Mouse (Mus musculus) forebrain, postnatal 0 days (tissue): ENCODE measurements at regions not wholly inside any gene's neighbourhood (a gene's known extent, or its start where the extent isn't known, plus 50 kb on each side); places are given as distances from the start of the nearest gene placed in this dataset.

ENCODE experiments used
- ATAC-seq: fragments of 200-750 bp; cut with Nextera tagmentation; 2 replicates; pipeline ENCODE4 v1.8.0; 2017; ENCODE audit warnings: mild to moderate bottlenecking, moderate library complexity
- DNase-seq: peaks from one replicate; pipeline ENCODE4 v3.0.0-alpha.2; 2015
- H3K27ac ChIP-seq: fragments of 300-500 bp; sonication (generic); 2 replicates; pipeline ENCODE4 v1.5.1; 2014; ENCODE audit warnings: low read depth, mild to moderate bottlenecking, antibody characterized with exemption, low read length, moderate library complexity, mixed read lengths
- H3K27me3 ChIP-seq: fragments of 300-500 bp; sonication (generic); 2 replicates; pipeline ENCODE4 v1.6.1; 2014; ENCODE audit warnings: mild to moderate bottlenecking, low read length, mixed read lengths; ENCODE audit not compliant: insufficient read depth
- H3K36me3 ChIP-seq: fragments of 300-500 bp; sonication (generic); 2 replicates; pipeline ENCODE4 v1.6.1; 2014; ENCODE audit warnings: mild to moderate bottlenecking, moderate library complexity; ENCODE audit not compliant: insufficient read depth
- H3K4me1 ChIP-seq: fragments of 300-500 bp; sonication (generic); 2 replicates; pipeline ENCODE4 v1.6.1; 2014; ENCODE audit warnings: antibody characterized with exemption; ENCODE audit not compliant: insufficient read depth
- H3K4me2 ChIP-seq: fragments of 300-500 bp; sonication (generic); 2 replicates; pipeline ENCODE4 v1.6.1; 2014; ENCODE audit warnings: low read depth, mild to moderate bottlenecking, moderate library complexity
- H3K4me3 ChIP-seq: fragments of 300-500 bp; sonication (generic); 2 replicates; pipeline ENCODE4 v1.5.1; 2014; ENCODE audit warnings: low read depth, low read length, mixed read lengths
- H3K9ac ChIP-seq: fragments of 300-500 bp; sonication (generic); 2 replicates; pipeline ENCODE4 v1.6.1; 2014; ENCODE audit warnings: mild to moderate bottlenecking
- H3K9me3 ChIP-seq: fragments of 300-500 bp; sonication (generic); 2 replicates; pipeline ENCODE4 v1.6.1; 2016; ENCODE audit warnings: low read length
- CTCF ChIP-seq: sonication (generic); IDR thresholded peaks from 2 replicates; pipeline ENCODE4 v1.5.1; 2016; ENCODE audit warnings: antibody characterized with exemption, control low read depth, low read depth
- WGBS: fragments of 180-500 bp; shearing (Covaris S2); extraction: QIAGEN DNeasy Blood & Tissue Kit; methylation state at CpG from one replicate; pipeline ENCODE4 v1.1.7; 2014; 5-methylcytosine and 5-hydroxymethylcytosine counted together

DNA sequence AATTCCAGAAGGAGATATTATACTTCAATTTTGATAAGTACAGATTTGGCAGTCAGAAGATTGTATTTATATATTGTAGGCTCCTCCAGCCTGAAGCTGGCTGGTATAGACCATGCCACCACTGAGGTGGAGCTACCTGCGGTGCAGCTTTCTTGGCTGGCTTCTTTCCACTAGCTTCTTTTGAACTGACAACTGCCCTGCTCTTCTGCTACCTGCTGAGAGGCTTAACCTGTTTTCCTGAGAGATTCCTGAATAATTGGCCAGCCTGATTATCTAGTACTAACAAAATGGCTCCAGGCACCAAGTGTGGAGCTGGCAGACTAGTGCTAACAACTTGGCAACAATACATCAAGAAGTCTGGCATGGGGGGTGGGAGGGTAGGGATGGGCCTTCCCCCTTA lies 132.0 kb downstream of the 4933402N22Rik start:
- ATAC-seq (no peak), DNase-seq (no peak)
- 55% methylated on average over 1 of the region's 1 CpGs for WGBS

DNA sequence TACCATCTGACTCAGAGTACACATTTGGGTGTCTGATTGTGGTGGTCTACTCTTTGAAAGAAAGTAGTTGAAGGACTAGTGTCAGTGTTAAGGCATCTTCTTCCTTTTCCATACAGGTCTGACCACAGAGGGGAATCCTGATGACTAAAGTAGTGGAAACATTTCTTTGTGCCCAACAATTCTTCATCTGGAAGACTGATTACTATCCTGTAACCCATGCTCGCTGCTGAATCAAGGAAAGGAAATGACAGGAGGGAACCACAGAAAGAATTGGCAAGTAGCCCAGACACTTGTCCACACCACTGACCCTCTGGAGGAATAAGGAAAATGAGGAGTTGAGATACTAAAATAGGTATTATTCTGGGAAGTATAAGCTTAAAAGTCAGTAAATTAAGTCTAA lies 162.3 kb downstream of the 4933402N22Rik start:
- H3K4me1 ChIP-seq, result no peaks in the 10 kb centered on the region
- no peak overlapping the region for H3K4me2 ChIP-seq
- H3K27ac ChIP-seq, result no peak overlapping the region
- no peak for TF ChIP-seq CTCF
- H3K9ac ChIP-seq, result no peak overlapping the region
- H3K9me3 ChIP-seq, result no peaks in the 10 kb centered on the region
- H3K27me3 ChIP-seq, result no peaks in the 10 kb centered on the region
- no peak for DNase-seq
- ATAC-seq, result no peak
- no peak overlapping the region for H3K4me3 ChIP-seq
- H3K36me3 ChIP-seq, result no peaks in the 10 kb centered on the region
- WGBS, result 66% methylated on average over 1 of the region's 1 CpGs

More for the DNA sequence above, 132.0 kb downstream of the 4933402N22Rik start:
- Histone ChIP-seq H3K4me2 (no peak overlapping the region), H3K9ac (no peak overlapping the region), H3K27me3 (no peaks in the 10 kb centered on the region), H3K4me1 (no peaks in the 10 kb centered on the region), H3K9me3 (no peaks in the 10 kb centered on the region), H3K36me3 (no peaks in the 10 kb centered on the region), H3K4me3 (no peak overlapping the region), H3K27ac (no peak overlapping the region)
- no peak for TF ChIP-seq CTCF

DNA sequence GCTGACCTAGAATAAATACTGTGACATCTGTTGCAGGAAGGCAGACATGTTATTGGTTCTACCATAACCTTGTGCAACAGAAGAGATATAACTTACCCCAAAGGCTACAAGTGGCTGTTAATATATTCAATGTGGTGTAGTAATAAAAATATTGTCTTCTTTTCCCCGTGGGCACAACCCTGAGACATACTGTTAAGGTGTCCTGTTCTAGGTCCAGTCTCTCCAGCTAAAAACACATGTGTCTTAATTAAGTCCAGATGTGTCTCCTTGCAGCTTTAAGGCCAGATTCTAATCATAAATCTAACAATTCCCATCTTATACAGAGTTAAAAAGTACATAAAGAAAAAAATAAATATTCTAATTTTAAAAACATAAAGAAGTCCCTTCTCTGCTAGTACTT lies 175.8 kb downstream of the 4933402N22Rik start:
- H3K4me1 ChIP-seq, result no peaks in the 10 kb centered on the region
- no peak for DNase-seq
- no peaks in the 10 kb centered on the region for H3K27me3 ChIP-seq
- H3K9ac ChIP-seq, result no peak overlapping the region
- no peak overlapping the region for H3K4me3 ChIP-seq
- ATAC-seq, result no peak
- WGBS, result 90% methylated on average over 1 of the region's 1 CpGs
- no peak overlapping the region for H3K27ac ChIP-seq
- TF ChIP-seq CTCF, result no peak
- no peaks in the 10 kb centered on the region for H3K36me3 ChIP-seq
- no peaks in the 10 kb centered on the region for H3K9me3 ChIP-seq
- H3K4me2 ChIP-seq, result no peak overlapping the region

DNA sequence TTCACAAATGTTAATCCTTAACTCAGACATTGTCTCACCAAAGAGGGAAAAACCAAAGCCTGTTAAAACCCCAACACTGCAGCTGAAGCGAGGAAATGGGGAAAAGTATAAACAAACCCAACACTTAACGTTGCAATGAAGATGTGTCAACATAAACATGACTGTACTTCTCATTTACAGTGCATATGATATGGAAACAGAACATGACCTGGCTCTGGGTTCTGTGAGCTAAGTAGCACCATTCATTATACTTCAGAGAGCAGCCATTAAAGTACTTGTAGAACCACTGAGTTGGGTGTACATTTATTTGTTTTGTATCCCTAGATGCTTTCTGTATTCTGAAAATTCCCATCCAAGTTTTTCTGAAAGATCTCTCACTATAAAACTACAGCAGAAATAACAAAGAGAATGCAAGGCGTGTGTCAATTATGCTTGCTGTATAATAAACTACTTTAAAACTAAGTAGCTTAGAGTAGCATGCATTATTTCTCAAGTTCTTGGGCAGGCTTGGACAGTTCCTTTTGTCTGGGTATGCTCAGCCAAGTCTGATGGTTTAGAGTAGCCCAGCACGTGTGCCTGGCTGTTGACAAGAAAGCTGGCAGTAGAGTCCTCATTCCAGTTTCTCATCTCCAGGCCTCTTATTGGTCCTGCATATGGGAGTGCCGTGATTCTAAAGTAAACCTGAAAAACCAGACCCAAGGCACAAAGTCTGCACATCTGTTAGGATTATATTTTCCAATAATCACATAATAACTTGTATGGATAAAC lies 198.9 kb downstream of the 4933402N22Rik start:
- TF ChIP-seq CTCF, result no peak
- no peaks in the 10 kb centered on the region for H3K9me3 ChIP-seq
- no peak for DNase-seq
- no peak for ATAC-seq
- H3K36me3 ChIP-seq, result no peaks in the 10 kb centered on the region
- H3K27ac ChIP-seq, result no peak overlapping the region
- 66% methylated on average over 5 of the region's 5 CpGs for WGBS
- no peaks in the 10 kb centered on the region for H3K27me3 ChIP-seq
- H3K4me3 ChIP-seq, result no peak overlapping the region
- H3K4me1 ChIP-seq, result no peaks in the 10 kb centered on the region
- H3K4me2 ChIP-seq, result no peak overlapping the region
- H3K9ac ChIP-seq, result no peak overlapping the region

DNA sequence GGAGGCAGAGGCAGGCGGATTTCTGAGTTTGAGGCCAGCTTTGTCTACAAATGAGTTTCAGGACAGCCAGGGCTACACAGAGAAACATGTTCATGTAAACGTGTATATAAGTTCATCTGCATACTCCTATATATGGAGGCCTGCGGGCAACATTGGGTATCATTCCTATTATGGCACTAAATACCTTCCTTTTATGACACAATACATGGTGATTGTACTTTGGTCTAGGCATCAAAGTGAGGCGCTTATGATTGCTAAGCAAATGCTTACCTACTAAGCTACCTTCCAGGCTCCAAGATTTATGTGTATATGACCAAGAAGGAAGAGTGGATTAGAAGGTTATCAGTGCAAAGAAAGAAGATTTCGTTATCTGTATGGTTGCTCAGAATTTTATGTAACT lies 207.1 kb downstream of the 4933402N22Rik start:
- Histone ChIP-seq H3K4me1 (no peaks in the 10 kb centered on the region), H3K27ac (no peak overlapping the region), H3K4me2 (no peak overlapping the region), H3K36me3 (no peaks in the 10 kb centered on the region), H3K27me3 (no peaks in the 10 kb centered on the region), H3K9me3 (no peaks in the 10 kb centered on the region), H3K9ac (no peak overlapping the region), H3K4me3 (no peak overlapping the region)
- TF ChIP-seq CTCF, result no peak
- ATAC-seq (no peak), DNase-seq (no peak)
- WGBS, result 92% methylated on average over 5 of the region's 5 CpGs

DNA sequence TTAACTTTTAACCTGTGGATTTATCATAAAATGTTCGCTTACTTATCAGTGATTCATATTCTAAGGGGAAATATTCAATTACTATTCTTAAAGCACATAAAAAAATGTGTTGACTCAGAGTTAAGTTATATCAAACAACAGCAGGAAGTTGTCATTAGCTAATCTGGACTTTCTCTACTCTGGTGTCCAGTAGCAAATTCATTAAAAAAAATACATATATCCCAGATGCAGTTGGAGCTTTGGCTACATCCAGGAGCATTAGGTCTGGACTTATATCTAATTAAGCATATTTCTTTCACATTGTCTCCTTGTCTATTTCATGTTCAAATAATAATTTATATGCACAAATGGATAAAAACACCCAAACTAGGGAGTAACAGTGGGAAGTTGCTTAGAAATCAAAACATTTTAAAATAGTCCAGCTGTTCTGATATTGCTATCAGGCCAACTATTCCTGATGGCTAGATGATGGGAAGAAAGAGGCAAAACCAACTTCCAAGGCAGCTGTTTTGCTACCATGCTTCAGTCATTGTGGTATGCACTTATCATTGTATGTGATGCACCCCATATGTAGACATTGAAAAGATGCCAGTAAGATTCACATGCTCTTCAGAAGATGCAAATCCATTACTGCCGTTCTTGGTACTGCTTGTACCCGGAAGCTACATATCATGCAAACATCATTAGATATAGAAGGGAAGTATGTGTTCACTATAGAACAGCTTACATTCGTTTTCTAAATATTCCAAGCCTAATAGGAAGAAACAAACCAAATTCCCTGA lies 209.8 kb downstream of the 4933402N22Rik start:
- no peak overlapping the region for H3K4me2 ChIP-seq

DNA sequence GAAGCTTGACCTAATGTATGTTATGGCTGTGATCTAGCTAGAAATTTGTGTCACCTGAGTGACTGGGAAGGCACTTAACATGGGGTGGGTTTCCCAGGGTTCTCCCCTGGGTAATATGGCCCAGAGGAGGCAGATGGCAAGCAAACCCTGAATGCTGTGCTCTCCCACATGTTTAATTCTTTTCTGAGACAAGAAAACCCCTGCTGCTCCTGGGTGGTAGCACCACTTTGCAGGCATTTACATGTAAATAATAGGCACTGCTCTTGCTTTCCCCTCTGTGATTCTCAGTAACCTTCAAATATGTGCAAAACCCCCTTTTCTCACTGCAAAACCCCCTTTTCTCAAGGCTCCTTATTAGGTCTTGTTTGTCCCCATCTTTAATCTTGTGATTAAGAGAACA lies 221.1 kb downstream of the 4933402N22Rik start:
- no peak overlapping the region for H3K4me2 ChIP-seq
- DNase-seq (no peak), ATAC-seq (no peak)
- no peak overlapping the region for H3K9ac ChIP-seq
- H3K4me3 ChIP-seq, result no peak overlapping the region
- TF ChIP-seq CTCF, result no peak
- no peaks in the 10 kb centered on the region for H3K9me3 ChIP-seq
- H3K4me1 ChIP-seq, result no peaks in the 10 kb centered on the region
- no peaks in the 10 kb centered on the region for H3K27me3 ChIP-seq
- no peak overlapping the region for H3K27ac ChIP-seq
- H3K36me3 ChIP-seq, result no peaks in the 10 kb centered on the region

More for the DNA sequence above, 209.8 kb downstream of the 4933402N22Rik start:
- no peak overlapping the region for H3K4me3 ChIP-seq
- H3K36me3 ChIP-seq, result no peaks in the 10 kb centered on the region
- H3K9me3 ChIP-seq, result no peaks in the 10 kb centered on the region
- TF ChIP-seq CTCF, result no peak
- no peaks in the 10 kb centered on the region for H3K4me1 ChIP-seq
- DNase-seq (no peak), ATAC-seq (no peak)
- no peaks in the 10 kb centered on the region for H3K27me3 ChIP-seq
- H3K9ac ChIP-seq, result no peak overlapping the region
- H3K27ac ChIP-seq, result no peak overlapping the region
- 88% methylated on average over 4 of the region's 4 CpGs for WGBS
